Mouse (Mus musculus) kidney, postnatal 10 days (tissue): ENCODE data around the gene Gm44965.

Source experiments
- DNase-seq: peaks from one replicate; pipeline ENCODE4 v3.0.0; 2021; ENCODE audit warnings: mixed read lengths

Gm44965 gene

DNA sequence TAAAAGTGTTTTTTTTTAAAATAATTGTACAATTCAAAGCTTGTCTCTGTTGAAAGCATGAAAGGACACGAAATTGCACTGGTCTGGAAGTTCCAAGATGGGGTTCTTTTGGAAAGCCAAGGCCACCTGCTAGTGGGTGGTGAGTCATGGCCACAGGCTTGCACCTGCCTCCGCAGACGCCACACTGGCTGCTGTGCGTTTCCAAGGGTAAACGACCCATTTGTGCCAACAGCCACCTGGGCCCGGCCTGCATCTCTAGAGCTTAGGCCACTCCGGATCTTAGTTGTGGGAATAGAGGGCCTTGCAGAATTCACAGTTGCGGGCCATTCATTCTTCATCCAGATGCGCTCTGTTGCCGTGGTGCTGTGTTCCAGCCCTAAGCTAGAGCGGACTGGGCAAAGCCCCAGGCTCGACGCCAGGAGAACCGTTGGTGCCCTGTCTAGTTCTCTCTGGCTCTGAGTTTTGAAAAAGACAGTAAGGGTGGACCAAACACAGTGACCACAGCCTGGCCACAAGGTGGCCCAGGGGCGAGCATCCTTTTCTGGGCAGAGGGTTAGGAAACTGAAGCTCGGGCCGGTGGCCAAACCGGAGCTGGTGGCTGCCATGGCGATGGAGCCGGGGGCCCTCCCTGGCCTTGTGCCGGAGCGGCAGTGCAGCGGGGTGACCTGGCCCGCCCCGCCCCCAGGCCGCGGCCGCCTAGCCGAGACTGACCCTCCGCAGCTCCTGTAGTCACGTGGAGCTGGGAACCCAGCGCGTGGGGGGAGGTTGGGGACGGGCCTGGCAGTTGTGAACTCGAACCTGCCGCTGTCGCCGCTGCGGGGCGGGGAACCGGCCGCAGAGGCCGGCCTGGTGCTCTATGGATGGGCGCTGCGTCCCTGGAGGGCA is at the start of gene Gm44965, which contains the start of gene Repin1:
Gene Gm44965, plus strand, starts transcription at position 784 of the 885 bp plus-strand sequence.
Gene Repin1, plus strand, starts transcription at position 726 of the 885 bp plus-strand sequence.
- peak; percentile 97 for DNase-seq

DNA sequence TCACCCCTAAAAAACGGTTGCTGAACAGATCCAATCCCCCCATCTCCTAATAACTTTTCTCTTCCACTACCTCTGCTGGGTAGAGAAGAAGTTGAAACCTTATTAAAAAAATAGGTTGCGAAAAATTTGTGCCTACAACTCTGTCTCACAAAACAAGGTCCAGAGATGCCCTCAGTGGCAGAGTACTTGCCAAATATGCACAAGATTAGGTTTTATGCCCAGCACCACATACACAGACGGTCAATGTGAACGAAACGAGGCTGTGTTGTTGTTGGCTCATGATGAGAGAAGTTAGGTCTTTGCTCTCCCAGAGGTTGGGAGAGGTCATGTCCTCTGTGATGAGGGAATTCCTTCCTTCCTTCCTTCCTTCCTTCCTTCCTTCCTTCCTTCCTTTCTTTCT is 48.5 kb upstream of the Gm44965 start:
- DNase-seq, result no peak

DNA sequence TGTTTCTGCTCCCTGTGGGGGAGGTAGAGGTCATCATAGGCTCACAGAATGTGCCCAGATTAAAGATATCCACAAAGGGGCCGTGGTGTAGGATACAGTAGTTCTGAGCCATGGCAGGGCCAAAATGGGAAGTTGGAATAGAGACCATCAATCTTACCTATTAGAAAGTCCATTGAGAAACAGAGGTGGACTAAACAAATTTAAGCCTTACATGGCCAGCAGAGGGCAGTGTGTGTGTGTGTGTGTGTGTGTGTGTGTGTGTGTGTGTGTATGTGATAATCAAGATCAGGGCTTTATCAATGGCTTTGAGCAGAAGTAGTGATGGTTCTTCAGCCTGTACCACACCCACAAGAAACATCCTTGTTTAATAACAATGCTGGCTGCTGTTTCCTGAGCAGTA is 47.5 kb upstream of the Gm44965 start:
- DNase-seq, result peak; percentile 69

DNA sequence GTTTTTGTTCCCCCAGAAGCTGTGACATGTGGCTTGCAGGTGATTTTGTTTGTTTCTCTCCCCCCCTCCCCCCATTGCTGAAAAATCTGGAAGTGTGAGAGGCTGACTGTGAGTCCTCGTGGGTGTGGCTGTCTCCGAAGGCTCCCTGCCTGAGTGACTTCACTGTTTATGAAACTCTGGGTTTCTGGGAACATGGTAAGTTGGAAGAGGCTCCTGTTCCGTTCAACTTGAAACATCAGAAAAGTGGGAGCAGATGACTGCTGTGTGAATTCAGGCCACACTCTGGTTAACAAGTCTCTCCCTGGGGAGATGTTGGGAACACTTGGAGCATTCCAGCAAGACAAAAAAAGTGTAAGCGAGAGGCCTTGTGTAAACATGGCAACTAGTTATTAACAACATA is 46.9 kb upstream of the Gm44965 start:
- DNase-seq, result no peak

DNA sequence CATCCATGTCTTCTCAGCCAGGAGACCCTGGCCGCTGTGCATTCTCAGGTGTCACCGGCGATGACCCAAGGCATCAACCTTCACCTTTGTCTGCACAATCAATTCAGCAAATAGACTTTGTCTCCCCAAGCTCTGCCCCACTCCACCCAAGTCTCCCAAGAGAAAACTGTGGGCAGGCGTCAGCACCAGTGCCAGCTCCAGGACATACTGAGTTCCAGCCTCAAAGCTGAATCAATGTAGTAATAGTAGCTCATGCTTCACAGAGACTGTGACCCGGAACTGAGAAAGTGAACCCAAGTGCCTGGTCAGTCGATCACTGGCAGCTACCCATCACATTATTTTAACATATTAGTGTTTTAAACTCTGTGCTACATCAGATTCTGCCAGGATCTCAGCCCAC is 45.4 kb upstream of the Gm44965 start:
- DNase-seq, result no peak

DNA sequence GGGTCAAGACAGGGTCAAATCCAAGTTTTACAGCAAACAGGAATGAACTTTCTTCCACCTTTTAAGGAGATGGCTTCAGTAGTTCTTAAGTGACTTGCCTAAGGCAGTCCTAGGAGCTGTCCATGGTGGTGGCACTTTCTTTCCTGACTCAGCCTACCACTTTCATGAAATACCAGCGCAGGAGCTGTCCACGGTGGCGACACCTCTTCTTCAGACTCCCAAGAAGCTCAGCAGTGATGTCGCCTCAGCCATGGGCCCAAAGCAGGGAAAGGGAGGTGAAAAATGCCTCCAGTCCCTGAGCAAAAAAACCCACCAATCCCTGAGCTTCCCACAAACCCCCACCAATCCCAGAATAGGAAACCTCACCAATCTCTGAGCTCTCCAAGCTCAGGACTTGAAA is 40.8 kb upstream of the Gm44965 start:
- peak; percentile 62 for DNase-seq

DNA sequence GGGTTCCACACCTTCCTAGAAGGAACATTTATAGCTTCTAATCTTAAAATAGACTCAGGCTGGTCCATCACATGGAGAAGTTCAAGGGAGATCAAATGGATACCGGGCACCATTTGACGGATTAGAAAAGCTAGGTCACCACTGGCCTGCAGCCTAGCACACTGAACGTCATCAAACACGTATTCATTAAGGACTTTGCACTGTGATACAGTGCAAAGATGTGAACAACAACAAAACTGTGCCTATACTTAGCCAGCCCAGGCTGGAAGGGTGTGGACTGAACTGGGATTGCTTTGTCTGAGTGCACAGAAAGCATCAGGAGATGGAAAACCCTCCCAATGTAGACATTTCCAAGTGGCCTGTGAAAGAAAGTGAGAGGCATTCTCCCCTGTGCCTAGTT is 39.9 kb upstream of the Gm44965 start:
- DNase-seq, result no peak

DNA sequence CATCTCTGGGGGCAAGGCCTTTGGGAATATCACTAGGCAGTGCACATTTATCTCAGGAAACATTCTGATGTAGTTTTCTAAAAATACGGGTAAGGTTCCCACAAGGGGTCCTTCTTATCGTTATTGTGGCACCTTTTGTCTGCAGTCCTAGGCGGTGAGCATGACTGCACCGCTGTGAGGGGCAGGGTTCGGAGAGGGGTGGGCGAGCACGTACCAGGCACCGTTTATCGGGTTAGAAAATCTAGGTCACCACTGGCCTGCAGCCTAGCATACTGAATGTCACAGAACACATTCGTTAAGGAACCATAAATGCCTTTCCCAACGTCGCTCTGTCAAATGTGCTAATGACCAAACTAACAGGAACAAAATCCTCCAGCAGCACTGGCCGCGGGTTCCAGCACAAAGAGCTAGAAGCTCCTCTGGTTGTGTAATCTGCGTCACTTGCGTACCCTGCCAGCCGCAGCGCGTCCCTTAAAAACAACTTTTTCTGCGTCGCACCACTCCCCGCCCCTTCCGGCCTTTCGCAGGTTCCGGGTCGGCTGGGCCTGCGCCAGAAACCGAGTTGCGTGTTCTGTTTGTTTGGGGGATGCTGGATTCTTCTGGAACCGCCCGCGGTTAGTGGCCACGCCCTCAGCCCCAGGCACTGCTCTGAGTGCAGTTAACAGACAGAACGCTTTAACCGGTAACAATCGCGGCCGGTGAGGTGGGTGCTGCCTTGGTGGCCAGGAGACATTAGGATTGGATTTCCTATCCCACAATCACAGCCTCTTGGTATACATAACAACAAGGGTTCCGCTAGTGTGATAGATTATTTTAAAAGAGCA is 39.2 kb upstream of the Gm44965 start, which contains the start of gene Lrrc61:
Gene Lrrc61, plus strand, starts transcription at position 517 of the 824 bp plus-strand sequence.
- peak; percentile 99 for DNase-seq

DNA sequence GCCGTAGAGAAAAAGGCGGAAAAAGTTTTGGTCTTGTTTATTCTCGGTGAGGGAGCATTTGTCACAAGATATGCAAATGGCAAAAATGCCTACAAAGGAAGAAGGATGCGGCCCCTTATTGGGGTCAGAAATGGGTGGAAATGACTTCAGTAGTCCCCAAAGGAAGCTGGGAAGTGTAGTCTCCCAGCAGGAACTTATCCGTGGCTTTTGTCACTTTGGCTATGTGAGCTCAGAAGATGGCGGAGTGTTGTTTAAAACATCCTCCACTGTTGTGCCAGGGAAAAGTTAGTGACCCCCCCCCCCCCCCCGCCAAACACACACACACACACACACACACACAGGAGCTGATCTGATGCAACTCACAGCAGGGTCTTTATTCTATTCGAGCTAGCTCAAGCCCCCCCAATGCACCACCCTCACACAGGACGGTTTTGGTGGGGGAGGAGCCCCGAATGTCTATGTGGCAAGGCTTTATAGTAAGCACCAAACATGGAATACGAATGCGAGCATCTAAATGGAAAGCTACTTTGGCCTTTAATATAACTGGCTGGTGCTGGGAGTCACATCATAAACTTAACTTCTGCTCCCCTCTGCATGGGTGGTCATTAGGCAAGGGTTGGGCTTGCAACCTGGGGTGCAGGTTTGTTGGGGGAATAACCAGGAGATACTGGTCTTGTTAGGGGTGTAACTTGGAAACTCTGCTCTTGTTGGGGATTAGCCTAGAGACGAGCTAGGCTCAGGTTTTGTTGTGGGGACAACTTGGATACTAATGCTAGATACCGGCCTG is 38.4 kb upstream of the Gm44965 start:
- DNase-seq, result peak; percentile 68

DNA sequence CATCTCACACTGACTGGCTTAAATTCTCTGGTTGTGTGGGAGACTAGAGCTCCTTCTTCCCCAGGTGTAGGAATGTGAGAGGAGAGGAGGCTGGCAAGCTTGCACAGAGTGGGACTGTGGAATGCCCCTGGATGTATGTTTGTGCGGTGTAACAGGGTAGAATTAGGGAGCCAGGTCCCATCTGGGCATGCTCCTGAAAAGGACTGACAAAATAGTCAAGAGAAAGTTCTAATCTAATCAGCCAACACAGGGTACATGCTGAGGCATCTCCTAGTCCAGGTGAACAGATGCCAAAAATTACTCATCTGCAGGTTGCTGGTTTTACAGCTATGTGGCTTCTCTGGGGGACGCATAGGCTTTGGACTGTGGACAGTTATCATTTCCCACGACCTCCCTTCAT is 37.8 kb upstream of the Gm44965 start:
- no peak for DNase-seq

DNA sequence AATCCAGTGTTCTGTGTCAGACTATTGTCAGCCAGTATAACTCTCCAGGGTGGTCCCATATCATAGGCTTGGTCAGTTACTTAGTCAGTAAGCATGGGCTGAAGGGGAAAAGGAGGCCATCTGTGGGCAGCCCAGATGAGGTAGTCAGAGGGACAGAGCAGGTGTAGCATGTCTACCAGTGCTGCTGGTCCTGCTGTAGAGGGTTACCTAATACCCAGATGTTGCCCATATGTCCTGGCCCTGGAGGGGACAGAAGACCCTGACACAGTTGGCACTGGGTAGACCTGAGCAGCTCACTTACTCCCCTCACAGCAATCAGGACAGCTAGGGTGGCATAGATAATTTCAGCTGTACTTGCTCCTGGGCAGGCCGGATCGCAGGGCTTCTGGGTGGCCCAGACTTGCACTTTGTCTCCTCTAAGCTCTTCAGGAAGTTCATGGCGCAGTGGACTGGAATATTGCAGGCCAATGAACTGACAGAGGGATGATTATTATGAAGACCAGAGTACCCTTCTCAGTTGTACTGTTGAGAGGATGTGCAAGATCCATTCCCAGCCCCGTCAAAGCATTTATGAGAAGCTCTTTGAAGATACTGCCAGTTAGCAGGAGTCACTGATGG is 27.9 kb upstream of the Gm44965 start:
- DNase-seq, result no peak

DNA sequence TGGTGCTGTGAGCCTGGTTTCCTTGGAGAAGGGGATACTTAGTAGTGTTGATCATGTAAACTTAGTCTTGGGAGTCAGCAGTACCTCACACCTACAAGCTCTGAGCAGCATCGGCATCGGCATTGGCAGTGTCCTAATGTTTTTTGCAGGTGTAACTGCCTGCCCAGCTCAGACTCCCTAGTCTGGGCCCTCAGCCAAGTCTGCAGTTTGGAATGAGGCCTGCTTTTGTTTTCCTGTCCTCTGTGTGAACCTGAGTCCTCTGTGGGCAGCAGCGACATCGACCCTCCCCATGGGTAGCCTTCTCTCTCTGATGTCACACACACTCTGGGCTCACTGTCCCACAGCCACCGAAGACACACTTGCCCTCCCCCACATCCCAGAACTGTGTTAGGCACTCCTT is 27.4 kb upstream of the Gm44965 start:
- DNase-seq, result peak; percentile 89

DNA sequence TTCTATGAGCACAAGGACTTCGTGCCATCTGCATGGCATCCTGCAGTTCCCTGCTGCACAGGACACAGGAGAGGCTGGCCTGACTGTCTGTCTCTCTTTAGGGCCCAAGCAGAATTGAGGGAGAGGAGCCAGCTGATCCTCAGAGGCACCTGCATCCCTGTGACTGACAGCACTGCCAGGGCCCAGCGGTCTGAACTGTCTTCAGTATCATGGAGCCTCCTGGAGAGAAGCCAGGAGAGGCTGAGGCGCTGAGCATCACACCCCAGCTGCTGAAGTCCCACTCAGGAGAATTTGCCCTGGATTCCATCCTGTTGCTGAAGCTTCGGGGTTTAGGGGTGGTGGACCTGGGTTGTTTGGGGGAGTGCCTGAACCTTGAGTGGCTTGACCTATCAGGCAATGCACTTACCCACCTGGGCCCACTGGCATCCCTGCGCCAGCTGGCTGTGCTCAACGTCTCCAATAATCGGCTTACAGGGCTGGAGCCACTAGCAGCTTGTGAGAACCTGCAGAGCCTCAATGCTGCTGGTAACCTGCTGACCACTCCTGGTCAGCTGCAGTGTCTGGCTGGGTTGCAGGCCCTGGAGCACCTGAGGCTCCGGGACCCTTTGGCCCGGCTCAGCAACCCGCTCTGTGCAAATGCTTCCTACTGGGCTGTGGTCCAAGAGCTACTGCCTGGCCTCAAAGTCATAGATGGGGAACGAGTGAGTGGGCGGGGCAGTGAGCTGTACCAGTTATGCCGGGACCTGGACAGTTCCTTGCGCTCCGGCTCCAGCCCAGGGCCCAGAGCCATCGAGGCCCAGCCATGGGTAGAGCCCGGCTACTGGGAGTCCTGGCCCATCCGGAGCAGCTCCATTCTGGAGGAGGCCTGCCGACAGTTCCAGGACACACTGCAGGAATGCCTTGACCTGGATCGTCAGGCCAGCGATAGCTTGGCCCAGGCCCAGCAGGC is 25.4 kb upstream of the Gm44965 start:
- peak; percentile 83 for DNase-seq

DNA sequence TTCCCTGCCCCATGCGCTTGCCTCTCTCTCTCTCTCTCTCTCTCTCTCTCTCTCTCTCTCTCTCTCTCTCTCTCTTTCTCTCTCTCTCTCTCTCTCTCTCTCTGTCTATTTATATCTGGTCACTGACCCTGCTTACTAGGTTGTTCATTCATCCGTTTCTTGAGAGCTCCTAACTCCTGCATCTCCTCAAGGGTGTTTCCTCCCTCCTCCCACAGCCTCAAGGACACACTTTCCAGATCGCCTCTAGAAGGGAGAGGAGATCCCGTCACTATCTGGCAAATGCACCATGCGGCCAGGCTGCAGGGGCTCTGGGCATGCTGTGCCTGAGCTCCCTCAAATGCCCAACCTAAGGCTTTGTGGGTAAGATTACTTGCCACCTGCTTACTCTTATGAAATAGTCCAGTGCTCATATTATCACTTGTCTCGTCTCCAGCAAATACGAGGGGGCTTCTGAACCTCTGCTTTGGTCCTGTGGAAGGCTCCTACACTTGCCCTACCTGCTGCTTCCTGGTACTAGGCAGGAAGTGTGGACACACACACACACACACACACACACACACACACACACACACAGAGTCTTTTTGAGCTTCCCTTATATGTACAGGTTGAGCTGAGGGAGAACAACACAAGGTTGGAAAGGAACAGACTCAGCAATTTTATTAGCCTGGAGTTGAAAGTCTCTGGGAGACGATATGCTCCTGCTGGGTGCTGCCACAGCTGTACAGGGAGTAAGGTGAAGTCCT is 24.5 kb upstream of the Gm44965 start:
- no peak for DNase-seq

DNA sequence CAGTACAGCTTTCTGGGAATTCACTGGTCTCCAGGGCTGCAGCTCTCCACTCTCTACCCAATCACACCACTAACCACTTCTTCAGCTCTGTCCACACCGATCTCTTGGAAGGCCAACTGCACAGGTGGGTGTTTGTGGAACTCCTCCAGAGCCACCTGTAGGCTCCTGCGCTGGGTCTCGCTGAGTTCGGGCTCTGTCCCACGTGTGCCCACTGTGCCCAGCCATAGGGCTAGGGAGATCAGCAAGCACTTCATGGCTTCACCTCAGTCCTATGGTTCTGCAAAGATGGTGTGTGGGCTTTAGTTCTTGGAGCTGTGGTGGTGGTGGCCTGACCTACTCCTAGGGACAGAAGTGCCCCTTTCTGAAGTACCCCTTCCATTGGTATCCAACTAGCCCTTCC is 21.7 kb upstream of the Gm44965 start:
- DNase-seq, result no peak

DNA sequence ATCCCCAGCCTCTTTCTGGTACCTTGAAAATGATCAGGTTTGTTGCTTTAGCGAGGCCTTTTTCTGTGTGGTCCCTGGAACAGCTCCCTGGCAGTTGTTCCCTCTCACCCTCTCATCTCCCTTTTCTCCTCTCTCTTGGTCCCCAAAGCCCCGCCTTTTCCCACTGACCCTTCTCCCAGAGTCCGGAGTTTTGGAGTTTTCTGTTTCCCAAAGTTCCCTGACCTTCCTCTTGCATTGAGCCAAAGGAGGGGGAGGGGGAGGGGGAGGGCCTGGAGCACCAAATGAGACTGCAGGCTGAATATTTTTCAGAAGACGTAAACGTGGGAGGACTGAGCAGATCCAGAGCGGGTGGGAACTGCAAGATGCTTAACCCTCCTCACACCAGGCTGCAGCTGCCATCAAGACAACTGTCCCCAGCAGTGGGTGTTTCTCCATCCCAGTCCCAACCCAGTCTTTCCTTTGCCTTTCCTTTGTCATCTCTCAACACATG is 21.1 kb upstream of the Gm44965 start, which contains the start of gene Rarres2:
Gene Rarres2, minus strand, starts transcription at position 218 of the 490 bp plus-strand sequence.
- peak; percentile 79 for DNase-seq

DNA sequence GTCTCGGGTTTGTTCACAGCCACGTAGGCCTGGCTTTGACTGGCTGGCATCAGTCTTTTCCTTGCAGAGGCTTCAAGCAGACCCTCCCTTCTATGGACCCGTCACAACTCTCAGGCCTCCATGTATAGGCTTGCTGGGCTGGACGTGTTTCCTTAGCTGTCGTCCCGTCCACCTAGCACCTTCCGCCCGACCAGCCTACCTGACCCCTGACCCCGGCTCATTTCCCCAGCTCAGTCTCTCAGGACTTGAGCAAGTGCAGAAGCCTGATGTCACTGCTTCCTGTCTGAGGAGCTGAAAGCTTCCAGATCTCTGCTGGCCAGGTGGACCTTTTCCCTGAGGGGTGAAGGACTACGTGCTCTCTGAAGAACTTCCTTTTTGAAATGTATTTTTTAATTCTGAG is 20.5 kb upstream of the Gm44965 start:
- DNase-seq, result peak; percentile 73

DNA sequence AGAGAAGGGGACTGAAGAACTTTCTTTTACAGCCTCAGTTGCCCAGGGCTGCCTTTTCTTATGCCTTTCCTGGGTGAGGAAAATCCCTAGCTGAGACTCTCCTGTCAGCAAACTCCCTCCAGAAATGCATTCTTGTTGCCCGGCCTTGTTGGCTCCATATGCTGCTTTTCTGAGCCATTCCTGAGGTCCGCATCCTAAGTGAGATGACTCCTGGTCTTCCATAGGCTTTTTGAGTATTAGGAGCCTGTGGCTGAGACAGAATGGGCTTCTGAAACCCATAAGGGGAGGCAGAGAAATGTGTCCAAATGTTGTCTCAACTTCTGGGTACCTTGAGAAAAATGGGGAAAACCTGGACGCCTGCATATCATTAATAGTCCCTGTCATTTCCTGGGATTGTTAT is 19.8 kb upstream of the Gm44965 start:
- DNase-seq, result no peak

DNA sequence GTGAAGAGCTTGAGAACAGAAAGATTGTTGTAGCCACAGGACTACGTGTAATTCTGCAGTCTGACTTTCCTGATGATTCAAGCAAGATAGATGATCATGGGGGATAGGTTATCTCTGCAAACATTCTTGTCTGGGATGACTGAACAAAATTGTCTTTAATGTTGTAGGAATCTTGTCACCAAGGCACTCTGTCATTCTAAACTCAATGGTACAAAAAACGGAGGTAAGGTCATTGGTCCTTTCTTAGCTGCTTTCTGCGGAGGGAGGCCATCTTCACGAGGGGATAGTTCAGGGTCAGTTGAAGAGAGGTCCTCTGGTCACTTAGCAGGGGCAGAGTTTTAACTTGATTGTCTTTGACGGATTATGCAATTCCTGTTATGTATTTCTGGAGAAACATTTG is 15.0 kb upstream of the Gm44965 start:
- DNase-seq, result no peak

DNA sequence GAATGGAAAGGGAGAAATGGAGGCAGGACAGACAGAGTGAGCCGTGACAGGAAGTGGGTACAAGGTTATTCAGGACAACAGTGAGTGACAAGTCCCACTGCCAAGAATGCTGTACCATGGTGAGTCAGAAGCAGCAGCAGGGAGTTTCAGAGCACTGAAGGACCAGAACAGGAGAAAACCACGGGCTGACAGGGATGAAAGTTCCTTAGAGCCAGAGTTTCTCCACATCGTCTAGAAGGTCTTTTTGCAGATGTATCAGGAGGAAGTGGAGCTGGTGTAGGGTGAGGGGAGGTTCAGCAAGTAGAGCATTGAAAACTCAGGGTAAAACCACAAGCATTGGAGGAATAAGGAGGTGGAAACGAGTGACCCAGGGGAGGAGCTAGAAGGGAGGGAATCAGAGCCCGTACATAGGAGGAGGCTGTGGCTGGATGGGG is 14.5 kb upstream of the Gm44965 start:
- no peak for DNase-seq
